Mouse (Mus musculus) activated CD4-positive, CD25-positive, alpha-beta regulatory T cell, adult 4 months (primary cell): ENCODE measurements around the gene Kifc5b. TPM values are rescaled to one million over a fixed set of nuclear protein-coding genes. Genes with fewer than 3 reads are reported as not detected.

ENCODE experiments used
- ATAC-seq: one replicate; pipeline ENCODE4 v1.8.0; 2017
- polyA plus RNA-seq, 2 experiments: library from polyadenylated mRNA; unstranded; fragments of 100-300 nt; shearing (Covaris generic); gene quantifications; one replicate each; pipeline ENCODE4 v1.2.1; 2017

The Kifc5b gene
- polyA plus RNA-seq, 2 experiments from 2014 or later = 2.0 to 4.5 TPM

GRCm38 (mm10) chr17:26947231-26948100, 30.6 kb downstream of the Kifc5b start:
- no peak for ATAC-seq

GRCm38 (mm10) chr17:26948316-26949050, 31.6 kb downstream of the Kifc5b start:
- no peak for ATAC-seq

- no peak for ATAC-seq
Measured at GRCm38 (mm10) chr17:26949051-26949577, 32.2 kb downstream of the Kifc5b start.

GRCm38 (mm10) chr17:26949866-26950265, 33.0 kb downstream of the Kifc5b start:
- no peak for ATAC-seq

- ATAC-seq = no peak
Measured at GRCm38 (mm10) chr17:26950560-26951288, 33.8 kb downstream of the Kifc5b start.

- ATAC-seq = peak; percentile 49
Measured at GRCm38 (mm10) chr17:26951406-26951805, 34.5 kb downstream of the Kifc5b start.

GRCm38 (mm10) chr17:26951952-26952877, 35.3 kb downstream of the Kifc5b start:
- ATAC-seq = no peak

GRCm38 (mm10) chr17:26953201-26953600, 36.3 kb downstream of the Kifc5b start:
- ATAC-seq = no peak

GRCm38 (mm10) chr17:26953726-26954125, 36.8 kb downstream of the Kifc5b start:
- no peak for ATAC-seq

- no peak for ATAC-seq
Measured at GRCm38 (mm10) chr17:26956309-26956708, 39.4 kb downstream of the Kifc5b start.

GRCm38 (mm10) chr17:26956895-26957294, 40.0 kb downstream of the Kifc5b start:
- no peak for ATAC-seq

GRCm38 (mm10) chr17:26957872-26958271, 41.0 kb downstream of the Kifc5b start:
- no peak for ATAC-seq

GRCm38 (mm10) chr17:26958880-26959279, 42.0 kb downstream of the Kifc5b start:
- no peak for ATAC-seq

- no peak for ATAC-seq
Measured at GRCm38 (mm10) chr17:26959815-26960214, 42.9 kb downstream of the Kifc5b start.

- ATAC-seq = no peak
Measured at GRCm38 (mm10) chr17:26961572-26962240, 44.8 kb downstream of the Kifc5b start.

GRCm38 (mm10) chr17:26966993-26967392, 50.1 kb downstream of the Kifc5b start:
- no peak for ATAC-seq

GRCm38 (mm10) chr17:26967477-26967876, 50.6 kb downstream of the Kifc5b start:
- no peak for ATAC-seq

GRCm38 (mm10) chr17:26968200-26968611, 51.3 kb downstream of the Kifc5b start:
- ATAC-seq = no peak

GRCm38 (mm10) chr17:26969257-26969656, 52.4 kb downstream of the Kifc5b start:
- no peak for ATAC-seq

GRCm38 (mm10) chr17:26970221-26970620, 53.3 kb downstream of the Kifc5b start:
- no peak for ATAC-seq
